Mouse (Mus musculus): ENCODE measurements at regions not wholly inside any gene's neighbourhood (a gene's known extent, or its start where the extent isn't known, plus 50 kb on each side); places are given as distances from the start of the nearest gene placed in this dataset.

- no peak overlapping the region for H3K4me2 ChIP-seq
- H3K9ac ChIP-seq, result no peak overlapping the region
- no peaks in the 10 kb centered on the region for H3K36me3 ChIP-seq
- H3K27me3 ChIP-seq, result no peaks in the 10 kb centered on the region
- no peak overlapping the region for H3K4me3 ChIP-seq
- no peak overlapping the region for H3K27ac ChIP-seq
- H3K4me1 ChIP-seq (replicated peaks), result no peaks in the 10 kb centered on the region
- no peaks in the 10 kb centered on the region for H3K9me3 ChIP-seq (replicated peaks)
- 89% methylated on average over 2 of the region's 2 CpGs for WGBS
- ATAC-seq (replicated peaks; ENCODE audit: insufficient number of reproducible peaks, insufficient read depth, low FRiP score, low read depth), result no peak
These were observed 384.3 kb downstream of the Btbd3 start for GRCm38 (mm10) chr2:138640654-138641053.

GRCm38 (mm10) chr2:138641335-138641734 is 385.0 kb downstream of the Btbd3 start:
- no peak overlapping the region for H3K4me3 ChIP-seq
- WGBS, result 95% methylated on average over 1 of the region's 1 CpGs
- no peak overlapping the region for H3K4me2 ChIP-seq
- no peaks in the 10 kb centered on the region for H3K9me3 ChIP-seq (replicated peaks)
- H3K4me1 ChIP-seq (replicated peaks), result no peaks in the 10 kb centered on the region
- H3K36me3 ChIP-seq, result no peaks in the 10 kb centered on the region
- H3K9ac ChIP-seq, result no peak overlapping the region
- no peak for ATAC-seq (replicated peaks; ENCODE audit: insufficient number of reproducible peaks, insufficient read depth, low FRiP score, low read depth)
- H3K27me3 ChIP-seq, result no peaks in the 10 kb centered on the region
- no peak overlapping the region for H3K27ac ChIP-seq

DNA sequence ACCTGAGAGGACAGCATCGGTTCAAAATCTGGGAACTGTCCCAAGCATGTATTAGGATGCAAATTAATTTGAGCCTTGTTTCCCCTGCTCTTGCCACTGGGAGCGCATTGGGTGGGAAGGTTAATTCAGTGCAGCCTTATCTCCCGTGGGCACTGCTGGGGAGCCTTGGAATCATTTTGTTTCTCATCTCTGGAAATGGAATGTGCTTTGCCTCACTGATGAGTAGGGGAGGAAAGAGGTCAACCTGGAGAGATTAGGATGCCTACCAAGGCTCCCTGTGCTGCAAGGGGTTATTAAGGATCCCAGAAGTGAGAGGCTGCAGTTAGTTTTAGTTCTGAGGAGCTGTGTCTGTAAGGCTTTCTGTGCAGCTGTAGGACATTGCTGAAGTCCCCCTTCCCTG is 392.3 kb downstream of the Btbd3 start:
- Histone ChIP-seq H3K4me3 (no peak overlapping the region), H3K27ac (no peak overlapping the region), H3K4me2 (no peak overlapping the region), H3K4me1 (replicated peaks) (no peaks in the 10 kb centered on the region; the same call in 1 of the 2 replicates), H3K36me3 (no peaks in the 10 kb centered on the region), H3K9me3 (replicated peaks) (no peaks in the 10 kb centered on the region), H3K27me3 (no peaks in the 10 kb centered on the region), H3K9ac (no peak overlapping the region)
- no peak for ATAC-seq (replicated peaks; ENCODE audit: insufficient number of reproducible peaks, insufficient read depth, low FRiP score, low read depth)
- WGBS, result 58% methylated on average over 3 of the region's 3 CpGs

- H3K27ac ChIP-seq, result no peak overlapping the region
- no peaks in the 10 kb centered on the region for H3K9me3 ChIP-seq (replicated peaks)
- H3K4me3 ChIP-seq, result no peak overlapping the region
- H3K36me3 ChIP-seq, result no peaks in the 10 kb centered on the region
- H3K9ac ChIP-seq, result no peak overlapping the region
- no peak overlapping the region for H3K4me2 ChIP-seq
- no peaks in the 10 kb centered on the region for H3K27me3 ChIP-seq
- H3K4me1 ChIP-seq (replicated peaks), result no peaks in the 10 kb centered on the region
- no peak for ATAC-seq (replicated peaks; ENCODE audit: insufficient number of reproducible peaks, insufficient read depth, low FRiP score, low read depth)
These were observed 403.0 kb downstream of the Btbd3 start for GRCm38 (mm10) chr2:138659376-138659775.

DNA sequence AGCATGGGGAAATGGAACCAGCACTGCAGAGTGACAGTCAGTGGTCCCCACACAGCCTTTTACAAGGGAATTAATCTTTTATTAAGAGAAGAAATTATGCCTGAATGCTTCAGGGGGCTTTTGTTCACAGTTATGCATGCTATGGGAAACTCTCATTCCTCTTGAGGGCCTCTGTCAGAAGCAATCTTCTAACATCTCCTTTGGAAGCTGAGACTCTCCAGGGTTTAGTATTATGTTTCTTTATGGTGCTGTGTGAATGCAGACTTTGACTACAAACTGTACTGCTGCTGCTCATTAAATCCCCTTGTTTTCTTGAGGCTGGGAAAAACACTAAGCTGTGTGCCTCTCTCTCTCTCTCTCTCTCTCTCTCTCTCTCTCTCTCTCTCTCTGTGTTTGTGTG is 413.9 kb downstream of the Btbd3 start:
- no peak overlapping the region for H3K27ac ChIP-seq

DNA sequence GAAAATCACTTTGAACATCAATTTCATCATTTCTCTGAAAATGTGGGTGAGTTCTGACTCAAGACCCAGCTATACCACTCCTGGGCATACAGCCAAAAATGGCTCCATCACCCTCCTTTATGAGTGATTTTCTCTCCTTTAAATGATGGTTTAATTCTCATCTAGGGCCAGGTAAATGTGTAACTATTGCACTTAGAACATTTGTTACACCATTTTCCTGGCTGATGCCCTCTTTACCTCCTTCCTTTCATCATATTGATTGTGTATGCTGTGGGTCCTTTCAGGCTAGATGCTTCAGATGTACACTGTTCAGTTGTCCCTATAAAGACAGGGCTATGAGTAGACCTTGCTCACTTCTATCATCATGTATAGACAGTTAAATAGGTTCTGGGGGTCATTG is 418.4 kb downstream of the Btbd3 start:
- Histone ChIP-seq H3K27ac (no peak overlapping the region), H3K36me3 (no peaks in the 10 kb centered on the region), H3K4me2 (no peak overlapping the region), H3K9me3 (replicated peaks) (no peaks in the 10 kb centered on the region), H3K27me3 (no peaks in the 10 kb centered on the region), H3K9ac (no peak overlapping the region), H3K4me1 (replicated peaks) (no peaks in the 10 kb centered on the region), H3K4me3 (no peak overlapping the region)
- ATAC-seq (replicated peaks; ENCODE audit: insufficient number of reproducible peaks, insufficient read depth, low FRiP score, low read depth), result no peak

More for the DNA sequence above, 413.9 kb downstream of the Btbd3 start:
- no peak overlapping the region for H3K4me2 ChIP-seq
- no peak overlapping the region for H3K9ac ChIP-seq
- no peaks in the 10 kb centered on the region for H3K27me3 ChIP-seq
- no peaks in the 10 kb centered on the region for H3K4me1 ChIP-seq (replicated peaks)
- H3K36me3 ChIP-seq, result no peaks in the 10 kb centered on the region
- no peaks in the 10 kb centered on the region for H3K9me3 ChIP-seq (replicated peaks)
- no peak overlapping the region for H3K4me3 ChIP-seq
- ATAC-seq (replicated peaks; ENCODE audit: insufficient number of reproducible peaks, insufficient read depth, low FRiP score, low read depth), result no peak

- ATAC-seq (replicated peaks; ENCODE audit: insufficient number of reproducible peaks, insufficient read depth, low FRiP score, low read depth), result no peak
- H3K27me3 ChIP-seq, result no peaks in the 10 kb centered on the region
- no peak overlapping the region for H3K4me3 ChIP-seq
- no peaks in the 10 kb centered on the region for H3K9me3 ChIP-seq (replicated peaks)
- no peaks in the 10 kb centered on the region for H3K4me1 ChIP-seq (replicated peaks)
- H3K27ac ChIP-seq, result no peak overlapping the region
- H3K9ac ChIP-seq, result no peak overlapping the region
- H3K4me2 ChIP-seq, result no peak overlapping the region
- no peaks in the 10 kb centered on the region for H3K36me3 ChIP-seq
- 73% methylated on average over 3 of the region's 3 CpGs for WGBS
These were observed 419.1 kb downstream of the Btbd3 start for GRCm38 (mm10) chr2:138675229-138676065.

- Histone ChIP-seq H3K36me3 (no peaks in the 10 kb centered on the region), H3K4me2 (no peak overlapping the region), H3K27me3 (no peaks in the 10 kb centered on the region), H3K27ac (no peak overlapping the region), H3K9ac (no peak overlapping the region), H3K4me3 (no peak overlapping the region), H3K4me1 (replicated peaks) (no peaks in the 10 kb centered on the region), H3K9me3 (replicated peaks) (no peaks in the 10 kb centered on the region)
- no peak for ATAC-seq (replicated peaks; ENCODE audit: insufficient number of reproducible peaks, insufficient read depth, low FRiP score, low read depth)
These were observed 431.9 kb downstream of the Btbd3 start for GRCm38 (mm10) chr2:138688140-138688871.

- H3K4me3 ChIP-seq, result no peak overlapping the region
- no peaks in the 10 kb centered on the region for H3K4me1 ChIP-seq (replicated peaks)
- no peaks in the 10 kb centered on the region for H3K36me3 ChIP-seq
- H3K27me3 ChIP-seq, result no peaks in the 10 kb centered on the region
- no peak overlapping the region for H3K9ac ChIP-seq
- H3K4me2 ChIP-seq, result no peak overlapping the region
- 72% methylated on average over 5 of the region's 5 CpGs for WGBS
- H3K27ac ChIP-seq, result no peak overlapping the region
- no peaks in the 10 kb centered on the region for H3K9me3 ChIP-seq (replicated peaks)
- no peak for ATAC-seq (replicated peaks; ENCODE audit: insufficient number of reproducible peaks, insufficient read depth, low FRiP score, low read depth)
These were observed 433.1 kb downstream of the Btbd3 start for GRCm38 (mm10) chr2:138689497-138689896.

DNA sequence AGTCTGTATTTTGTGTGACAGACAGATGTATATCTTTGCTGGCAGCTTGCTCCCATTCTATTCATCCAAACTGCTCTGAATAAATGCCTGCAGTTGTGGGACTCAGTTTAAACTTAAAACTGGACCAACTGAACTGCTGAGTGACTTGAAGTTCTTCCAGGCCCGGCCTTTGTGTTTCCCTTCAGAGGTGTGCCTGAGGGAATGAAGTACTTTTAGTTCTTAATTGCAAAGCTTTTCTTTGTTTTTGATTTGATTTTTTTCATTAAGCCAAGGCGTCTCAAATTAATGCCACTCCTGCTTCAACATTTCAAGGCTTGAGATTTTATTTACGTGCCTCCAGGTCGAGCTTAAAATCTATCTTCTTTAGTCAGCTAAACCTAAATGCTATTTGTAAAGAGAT is 446.4 kb downstream of the Btbd3 start:
- H3K4me3 ChIP-seq, result no peak overlapping the region
- H3K9ac ChIP-seq, result no peak overlapping the region
- H3K4me2 ChIP-seq, result no peak overlapping the region
- no peaks in the 10 kb centered on the region for H3K36me3 ChIP-seq
- no peak overlapping the region for H3K27ac ChIP-seq
- H3K4me1 ChIP-seq (replicated peaks), result no peaks in the 10 kb centered on the region
- no peaks in the 10 kb centered on the region for H3K9me3 ChIP-seq (replicated peaks)
- WGBS, result 75% methylated on average over 4 of the region's 4 CpGs
- ATAC-seq (replicated peaks; ENCODE audit: insufficient number of reproducible peaks, insufficient read depth, low FRiP score, low read depth), result no peak
- no peaks in the 10 kb centered on the region for H3K27me3 ChIP-seq

DNA sequence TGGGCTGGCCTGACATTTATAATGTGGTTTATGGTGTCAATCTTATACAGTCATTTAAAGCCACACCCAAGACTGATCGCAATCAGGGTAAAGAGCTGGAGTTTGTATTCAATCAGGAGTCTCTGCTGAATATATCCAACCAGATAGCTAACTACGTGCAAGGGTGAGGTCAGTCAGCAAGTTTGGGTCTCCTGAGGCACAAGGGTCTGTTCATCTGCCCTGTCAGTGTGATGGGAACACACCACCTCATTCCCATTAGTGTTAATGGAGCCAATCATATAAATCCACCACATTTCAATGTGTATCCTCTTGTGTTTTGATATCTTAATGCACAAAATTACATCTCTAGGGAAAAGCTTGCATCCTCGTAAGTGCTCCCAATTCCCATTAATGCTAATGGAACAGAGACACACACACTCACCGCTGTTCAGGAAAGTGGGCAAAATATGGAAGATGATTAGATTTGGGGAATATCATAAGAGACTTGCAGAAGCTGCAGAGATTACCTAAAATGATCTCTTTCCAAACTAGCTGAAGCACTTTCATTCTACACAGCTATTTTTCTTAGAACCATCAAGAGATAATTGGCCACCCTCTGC is 447.7 kb downstream of the Btbd3 start:
- no peak for ATAC-seq (replicated peaks; ENCODE audit: insufficient number of reproducible peaks, insufficient read depth, low FRiP score, low read depth)
- Histone ChIP-seq H3K4me2 (no peak overlapping the region), H3K4me1 (replicated peaks) (no peaks in the 10 kb centered on the region), H3K4me3 (no peak overlapping the region), H3K9ac (no peak overlapping the region), H3K36me3 (no peaks in the 10 kb centered on the region), H3K27ac (no peak overlapping the region), H3K27me3 (no peaks in the 10 kb centered on the region), H3K9me3 (replicated peaks) (no peaks in the 10 kb centered on the region)
- 75% methylated on average over 4 of the region's 4 CpGs for WGBS
